Mouse (Mus musculus) induced T-regulatory cell, adult 2 months (primary cell): ENCODE data around the gene Ldlrad3.

Experiments
- DNase-seq: peaks from one replicate; pipeline ENCODE4 v3.0.0-alpha.2; 2012; ENCODE audit warnings: low read depth

Ldlrad3 gene

DNA sequence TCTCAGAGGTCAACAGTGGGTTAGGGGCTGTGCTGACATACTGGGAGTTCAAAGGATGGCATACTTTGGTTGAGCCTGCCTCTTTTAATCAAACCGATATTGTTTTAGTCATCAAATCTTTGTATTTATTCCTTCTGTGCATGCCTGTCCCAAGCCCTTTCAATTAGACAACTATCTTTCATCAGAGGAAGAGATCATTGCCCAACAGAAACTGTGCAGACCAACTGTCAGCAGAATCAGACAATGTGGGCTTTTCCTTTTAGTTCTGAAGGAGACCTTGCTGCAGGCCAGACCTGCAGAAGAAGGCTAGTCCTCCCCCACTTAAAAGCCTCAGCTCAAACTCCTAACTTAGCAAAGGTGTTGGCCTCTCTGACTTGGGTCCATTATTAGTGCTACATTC lies 41.9 kb downstream of the Ldlrad3 start:
- DNase-seq, result no peak

DNA sequence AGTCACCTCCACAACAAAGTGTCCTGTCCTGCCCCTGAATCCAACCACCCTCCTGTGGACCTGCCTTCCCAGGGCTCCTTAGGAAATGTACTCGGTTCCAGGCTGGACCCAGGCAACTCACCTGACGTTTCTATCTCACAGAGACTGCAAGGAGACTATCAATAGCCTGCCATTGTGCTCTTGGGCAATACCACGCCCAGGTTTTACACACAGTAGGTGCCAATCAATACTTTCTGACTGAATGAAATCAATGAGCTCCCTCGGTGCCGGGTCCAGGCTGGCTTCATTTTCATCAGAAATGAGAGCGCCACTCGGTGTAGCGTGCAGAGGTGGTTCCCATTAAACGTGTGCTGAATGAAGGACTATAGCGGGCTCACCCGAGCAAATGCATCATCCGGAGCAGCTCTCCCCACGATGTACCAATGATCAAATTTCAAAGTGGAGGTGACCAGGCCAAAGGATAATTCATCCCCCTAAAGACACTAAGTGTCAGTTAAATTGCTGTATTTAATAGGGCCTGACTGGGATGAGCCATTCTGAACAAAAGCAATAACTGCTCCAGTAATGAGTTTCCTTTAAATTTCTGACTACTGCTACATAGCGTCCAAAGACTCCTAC lies 43.4 kb downstream of the Ldlrad3 start:
- DNase-seq, result no peak

DNA sequence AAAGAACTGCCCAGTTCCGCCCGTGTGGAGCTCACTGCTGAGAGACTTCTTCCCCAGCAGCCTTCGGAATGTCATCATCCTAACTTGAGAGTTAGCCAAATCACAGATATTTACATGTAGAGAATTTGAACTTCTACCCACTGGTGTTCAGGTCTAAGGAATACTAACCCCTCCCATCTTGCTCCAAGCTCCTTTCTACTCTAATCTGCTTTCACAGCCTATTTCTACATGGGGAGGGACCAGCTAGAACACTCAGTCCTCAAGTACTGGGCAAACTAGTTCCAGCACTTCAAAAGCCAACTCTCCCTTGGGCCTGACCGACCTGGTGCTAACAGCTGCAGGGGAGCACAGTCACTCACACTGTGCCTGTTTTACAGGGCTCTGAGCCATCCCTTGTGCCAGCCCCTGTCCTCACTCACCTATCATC lies 44.0 kb downstream of the Ldlrad3 start:
- DNase-seq, result no peak

DNA sequence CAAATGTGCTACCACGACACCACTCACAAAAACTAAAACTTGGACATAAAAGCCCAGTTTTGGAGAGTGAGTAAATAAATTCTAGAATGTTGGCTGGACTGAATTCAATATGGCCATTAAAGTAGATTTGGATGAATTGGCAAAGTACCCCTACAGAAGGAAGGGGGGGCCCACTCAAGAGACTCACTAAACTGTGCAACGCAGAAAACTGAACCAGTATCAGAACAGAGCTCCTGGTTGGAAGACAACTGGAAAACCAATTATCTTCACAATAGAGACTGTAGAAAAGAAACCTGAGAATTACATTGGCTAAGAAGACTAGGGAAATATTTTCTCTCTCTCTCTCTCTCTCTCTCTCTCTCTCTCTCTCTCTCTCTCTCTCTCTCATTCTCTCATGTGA lies 45.0 kb downstream of the Ldlrad3 start:
- no peak for DNase-seq

DNA sequence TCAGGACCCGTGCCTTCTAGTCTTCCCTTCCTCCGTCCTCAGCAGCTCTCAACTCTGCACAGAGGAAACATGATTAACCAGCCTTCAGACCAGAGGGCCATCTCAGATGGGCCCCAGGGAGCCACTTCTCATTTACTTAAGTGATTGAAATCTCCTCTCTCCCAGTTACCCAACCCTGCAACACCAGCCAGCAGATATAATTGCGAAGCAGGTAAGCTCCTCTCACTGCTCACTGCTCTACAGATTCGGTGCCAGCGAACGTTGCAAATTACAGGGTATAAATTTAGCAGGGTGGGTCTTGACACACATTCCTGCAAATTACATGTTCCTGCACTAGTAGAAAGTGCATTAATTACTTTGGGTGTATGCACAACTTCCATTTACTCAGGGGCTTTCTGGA lies 48.3 kb downstream of the Ldlrad3 start:
- DNase-seq, result no peak

DNA sequence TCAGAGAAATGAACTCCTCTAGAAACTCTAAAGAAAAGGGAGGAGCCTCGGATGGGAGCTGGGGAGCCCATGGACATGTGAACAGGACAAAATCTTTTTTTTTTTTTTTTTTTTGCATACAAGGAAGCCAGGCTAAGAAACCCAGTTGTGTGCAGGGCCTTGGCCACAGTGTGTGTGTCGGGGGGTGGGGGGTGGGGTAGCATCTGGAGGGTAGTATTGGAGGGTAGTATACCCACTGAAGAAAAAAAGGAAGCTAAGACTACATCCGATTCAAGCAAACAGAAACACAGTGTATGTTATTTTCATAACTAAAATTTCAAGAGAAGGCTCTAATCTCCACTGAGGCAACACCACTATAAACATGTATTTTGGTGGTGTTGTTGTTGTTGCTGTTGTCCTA lies 50.0 kb downstream of the Ldlrad3 start:
- DNase-seq, result no peak

DNA sequence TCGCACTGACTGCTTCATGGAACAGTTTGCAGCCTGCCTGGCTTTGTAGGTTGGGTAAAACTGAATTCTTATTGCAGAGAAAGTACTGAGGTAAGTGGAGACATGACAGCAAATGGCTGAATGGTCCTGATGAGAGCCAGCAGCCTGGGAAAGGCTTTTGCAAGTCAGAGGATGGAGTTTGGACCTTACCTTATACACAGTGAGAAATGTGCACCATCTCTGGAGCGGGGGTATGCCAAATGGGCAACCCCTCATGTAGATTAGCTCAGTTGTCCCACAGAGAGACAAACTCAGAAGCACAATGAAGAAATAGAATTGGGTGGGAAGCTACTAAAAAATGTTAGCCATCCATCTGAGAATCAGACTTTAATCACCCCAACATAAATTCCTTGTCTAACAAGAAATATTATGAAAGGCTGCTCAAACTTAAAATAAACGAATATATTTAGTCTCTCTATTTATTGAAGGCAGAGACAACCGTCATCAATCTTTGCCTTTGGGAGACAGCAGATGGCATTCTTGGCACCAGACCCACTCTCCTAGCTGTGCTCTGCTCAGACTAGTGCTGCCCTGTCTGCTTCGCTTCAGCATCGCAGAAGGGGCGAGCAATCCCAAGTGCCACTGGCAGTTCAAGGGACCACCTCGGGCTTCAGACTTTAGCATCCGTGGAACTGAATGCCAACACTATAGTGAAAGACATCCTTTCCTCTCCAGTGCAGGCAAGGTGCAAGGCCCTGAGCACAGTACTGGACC lies 51.5 kb downstream of the Ldlrad3 start:
- no peak for DNase-seq

DNA sequence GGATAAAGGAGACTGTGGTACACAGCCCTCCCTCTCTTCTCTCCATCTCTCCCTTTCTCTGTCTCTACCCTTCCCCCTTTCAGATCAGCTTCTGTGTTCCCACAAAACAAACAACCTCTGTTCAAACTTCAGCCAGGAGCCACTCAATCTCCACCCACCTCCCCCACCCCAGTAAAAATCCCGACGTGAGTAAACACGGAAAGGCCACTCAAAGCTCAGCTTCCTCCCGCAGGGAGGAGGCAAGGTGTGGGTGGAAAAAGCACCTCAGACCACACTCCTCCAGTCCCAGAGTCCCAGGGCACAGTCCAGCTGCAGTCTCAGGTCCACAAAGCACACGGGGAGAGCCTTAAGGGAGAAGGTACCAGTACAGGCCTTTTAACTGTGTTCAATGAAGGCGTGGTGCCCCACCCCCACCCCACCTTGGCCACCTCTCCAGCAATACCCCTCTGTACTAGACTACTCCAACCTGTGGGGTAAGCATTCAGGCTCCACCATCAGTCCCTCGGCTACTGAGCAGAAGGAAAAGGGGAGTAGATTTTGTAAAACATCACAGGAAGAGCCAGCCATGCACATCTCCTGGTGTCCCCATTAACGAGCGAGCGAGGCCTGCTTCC lies 53.1 kb downstream of the Ldlrad3 start:
- DNase-seq, result no peak

DNA sequence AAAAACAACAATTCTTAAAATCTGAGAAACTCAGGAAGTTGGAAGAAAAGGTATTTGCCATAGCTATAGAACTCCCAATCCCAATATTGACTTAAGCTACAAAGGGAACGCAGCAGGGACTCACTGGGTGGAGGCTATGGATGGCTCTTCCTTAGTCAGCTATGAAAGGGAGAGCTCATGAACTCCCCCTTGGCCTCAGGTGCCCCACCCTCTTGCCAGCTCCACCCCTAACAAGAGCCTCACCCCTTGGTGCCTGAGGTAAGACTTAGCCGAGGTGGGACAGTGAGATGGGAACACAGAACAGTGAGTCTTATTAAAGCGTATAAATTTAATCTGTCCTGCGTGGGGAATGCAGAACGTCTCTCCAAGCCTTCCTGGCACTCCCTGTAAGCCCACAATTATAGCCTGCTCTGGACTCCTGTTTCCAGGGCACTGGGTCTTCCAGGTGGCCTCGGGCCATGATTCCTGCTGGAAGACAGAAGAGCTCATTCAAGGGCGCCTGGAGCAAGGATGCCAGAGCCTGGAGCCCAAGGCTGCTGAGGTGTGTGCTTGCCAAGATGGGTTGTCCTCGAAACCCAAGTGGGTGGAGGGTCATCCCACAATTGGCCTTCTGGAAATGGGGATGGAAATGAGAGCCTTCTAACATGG lies 55.9 kb downstream of the Ldlrad3 start:
- DNase-seq, result no peak

DNA sequence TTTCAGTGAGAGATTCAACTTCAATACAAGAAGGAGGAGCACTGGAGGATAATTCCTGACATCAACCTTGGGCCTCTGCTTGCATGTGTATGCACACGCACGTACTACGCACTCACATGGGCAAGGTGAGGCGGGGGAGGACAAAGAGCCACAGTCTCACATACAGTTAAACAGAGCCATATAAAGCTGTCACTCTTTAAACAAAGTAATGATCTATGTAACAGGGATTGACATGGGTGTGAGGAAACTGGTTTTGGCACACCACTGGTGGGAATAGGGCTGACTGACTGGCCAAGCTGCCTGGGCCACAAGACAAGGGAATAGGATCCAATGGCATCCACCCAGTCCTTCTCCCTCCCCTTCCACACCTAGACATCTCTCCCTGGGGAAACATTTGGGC lies 57.0 kb downstream of the Ldlrad3 start:
- no peak for DNase-seq

DNA sequence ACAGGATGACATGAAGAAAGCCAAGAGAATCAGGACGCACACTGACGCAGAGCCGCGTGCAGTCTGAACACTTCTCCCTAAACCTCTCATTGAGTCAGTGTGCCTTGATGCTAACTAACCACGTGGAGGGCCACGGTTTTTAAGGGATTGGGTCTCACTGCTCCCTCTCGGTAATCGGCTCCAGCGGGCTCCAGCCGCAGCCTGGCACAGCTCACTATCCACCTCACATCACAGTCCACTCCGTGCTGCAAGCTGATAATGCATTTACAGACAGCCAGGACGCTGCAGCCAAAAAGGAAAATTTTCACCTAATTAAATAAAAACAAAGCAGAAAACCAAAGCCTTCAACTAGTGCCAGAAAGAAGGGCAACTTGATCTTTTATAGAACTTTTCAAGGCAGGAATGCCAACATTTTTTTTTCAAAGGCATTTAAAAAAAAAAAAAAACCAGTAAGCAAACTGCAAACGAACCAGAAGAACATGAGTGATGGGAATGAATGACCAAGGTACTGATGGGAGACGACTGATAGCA lies 57.6 kb downstream of the Ldlrad3 start:
- no peak for DNase-seq

DNA sequence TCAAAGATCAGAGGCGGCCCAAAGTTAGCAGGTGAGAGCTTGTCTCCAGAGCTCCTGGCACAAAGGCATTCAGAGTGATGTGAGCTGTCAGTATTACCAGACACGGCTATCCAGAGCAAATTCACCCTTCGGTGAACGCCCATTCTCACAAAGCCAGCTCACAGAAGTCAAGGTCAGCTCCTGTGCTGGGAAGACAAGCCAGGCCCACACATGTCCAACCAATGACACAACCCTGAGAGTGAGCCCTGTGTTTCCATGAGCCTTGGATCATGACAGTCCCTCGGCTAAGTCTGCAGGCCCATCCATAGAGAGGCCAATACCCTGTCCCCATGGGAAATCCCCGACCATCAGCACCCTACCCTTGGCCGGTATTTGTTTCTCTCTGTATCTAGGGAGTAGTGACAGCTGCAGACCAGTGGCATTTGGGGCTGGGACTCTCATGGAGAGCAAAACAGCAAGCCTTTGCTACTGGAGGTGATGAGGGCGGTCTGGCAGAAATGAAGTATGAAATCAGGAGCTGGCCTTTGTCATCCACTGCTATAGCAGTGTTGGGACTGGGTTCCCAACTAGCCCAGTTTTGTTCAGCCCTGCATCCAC lies 58.3 kb downstream of the Ldlrad3 start:
- no peak for DNase-seq

DNA sequence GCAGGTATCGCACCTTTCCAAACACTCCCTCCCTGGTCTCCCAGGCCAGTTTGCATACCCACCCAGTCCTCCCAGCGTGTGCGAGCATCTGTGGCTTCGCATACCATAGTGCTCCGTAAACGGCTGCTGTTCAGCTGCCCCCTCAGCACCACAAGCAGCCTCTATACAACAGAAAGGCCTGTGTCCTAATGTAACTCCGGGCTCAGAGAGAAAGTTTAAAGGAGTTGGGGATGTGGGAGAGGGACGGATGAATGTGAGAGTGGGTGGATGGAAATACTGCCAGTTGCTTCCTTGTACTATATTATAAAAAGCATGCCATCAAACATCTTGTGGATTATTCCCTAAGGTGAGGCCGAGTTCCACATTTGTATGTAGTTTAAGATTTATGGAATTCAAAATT lies 59.0 kb downstream of the Ldlrad3 start:
- no peak for DNase-seq

DNA sequence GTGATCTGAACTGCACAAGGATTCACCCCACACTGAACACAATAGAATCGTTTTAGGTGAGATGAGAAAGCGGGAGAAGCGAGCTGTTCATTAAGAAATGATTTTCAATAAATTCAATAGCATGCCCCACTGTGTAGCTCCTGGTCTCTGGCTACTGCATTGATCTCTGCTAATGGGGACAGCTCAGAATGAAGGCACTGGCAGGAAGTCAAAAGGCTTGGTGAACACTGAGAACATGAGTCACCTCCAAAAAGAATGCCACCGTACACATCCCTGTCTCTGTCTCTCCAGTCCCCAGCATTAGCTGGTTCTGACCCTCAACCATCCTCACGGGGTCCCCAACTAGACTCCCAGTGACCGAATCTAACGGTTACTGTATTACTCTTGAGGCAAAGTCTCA lies 60.1 kb downstream of the Ldlrad3 start:
- no peak for DNase-seq

DNA sequence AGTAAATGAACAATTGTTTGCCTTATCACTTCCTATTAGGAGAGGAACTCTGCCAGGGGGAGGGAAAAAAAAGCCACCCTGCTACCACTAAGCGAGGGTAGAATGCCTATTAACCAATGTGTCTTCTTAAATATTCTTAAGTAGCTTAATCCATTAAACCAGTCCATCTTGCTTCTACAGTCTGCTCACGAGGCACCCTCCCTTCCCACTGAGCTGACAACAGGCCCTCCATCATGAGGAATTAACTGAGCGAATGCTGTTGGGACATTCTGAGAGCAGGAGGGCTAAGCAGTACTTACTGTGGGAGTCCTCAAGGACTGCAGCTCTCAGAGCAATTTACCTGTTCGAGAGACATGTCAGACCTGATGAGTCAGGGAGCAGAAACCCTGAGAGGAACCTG lies 61.1 kb downstream of the Ldlrad3 start:
- no peak for DNase-seq

DNA sequence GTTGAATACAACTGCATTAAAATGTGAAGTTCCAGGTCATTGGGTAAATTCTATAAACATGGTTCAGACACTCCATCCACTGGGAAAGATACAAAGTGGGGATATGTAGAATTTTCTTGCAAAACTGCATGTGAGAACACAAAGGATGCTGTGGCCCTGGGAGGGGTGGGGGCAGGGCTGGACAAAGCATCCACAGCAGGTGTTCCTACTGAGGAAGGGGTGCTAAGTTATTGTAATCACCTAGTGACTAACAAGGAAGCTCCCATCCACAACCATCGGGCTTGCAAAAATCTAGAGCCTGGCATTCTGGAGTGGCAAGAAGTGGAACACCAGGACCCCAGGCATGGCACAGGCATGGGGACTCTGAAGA lies 64.1 kb downstream of the Ldlrad3 start:
- no peak for DNase-seq

DNA sequence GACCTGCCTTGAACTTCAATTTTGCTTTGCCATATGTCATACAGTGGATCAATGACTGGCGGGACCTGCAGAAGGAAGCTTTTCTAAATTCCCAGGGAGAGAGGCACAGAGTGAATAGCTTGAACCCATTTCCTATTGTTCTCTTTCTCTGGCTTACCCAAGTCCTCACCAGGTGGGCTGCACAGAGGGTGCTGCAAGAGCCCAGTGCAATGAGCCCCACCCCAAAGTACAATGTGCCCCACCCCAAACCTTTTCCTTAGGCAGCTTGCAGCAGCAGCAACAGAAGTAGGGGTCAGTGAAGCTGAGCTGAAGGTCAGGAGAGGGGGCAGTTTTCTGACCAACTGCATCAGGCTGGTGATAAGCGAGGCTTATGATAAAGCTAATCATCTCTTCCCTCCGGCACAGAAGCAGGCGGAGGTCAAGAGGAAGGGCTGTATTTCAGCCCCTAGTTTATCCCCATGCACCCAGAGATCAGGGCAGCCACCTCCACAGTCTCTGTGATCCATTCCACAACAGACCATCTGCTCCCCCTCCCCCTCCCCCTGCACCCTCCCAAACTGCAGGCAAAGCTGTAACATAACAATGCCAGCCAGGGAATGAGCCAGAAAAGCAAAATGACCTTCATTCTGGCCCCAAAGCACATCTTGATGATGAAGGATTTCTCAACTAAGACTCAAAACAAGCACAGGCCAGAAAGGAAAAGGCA lies 64.6 kb downstream of the Ldlrad3 start:
- no peak for DNase-seq

DNA sequence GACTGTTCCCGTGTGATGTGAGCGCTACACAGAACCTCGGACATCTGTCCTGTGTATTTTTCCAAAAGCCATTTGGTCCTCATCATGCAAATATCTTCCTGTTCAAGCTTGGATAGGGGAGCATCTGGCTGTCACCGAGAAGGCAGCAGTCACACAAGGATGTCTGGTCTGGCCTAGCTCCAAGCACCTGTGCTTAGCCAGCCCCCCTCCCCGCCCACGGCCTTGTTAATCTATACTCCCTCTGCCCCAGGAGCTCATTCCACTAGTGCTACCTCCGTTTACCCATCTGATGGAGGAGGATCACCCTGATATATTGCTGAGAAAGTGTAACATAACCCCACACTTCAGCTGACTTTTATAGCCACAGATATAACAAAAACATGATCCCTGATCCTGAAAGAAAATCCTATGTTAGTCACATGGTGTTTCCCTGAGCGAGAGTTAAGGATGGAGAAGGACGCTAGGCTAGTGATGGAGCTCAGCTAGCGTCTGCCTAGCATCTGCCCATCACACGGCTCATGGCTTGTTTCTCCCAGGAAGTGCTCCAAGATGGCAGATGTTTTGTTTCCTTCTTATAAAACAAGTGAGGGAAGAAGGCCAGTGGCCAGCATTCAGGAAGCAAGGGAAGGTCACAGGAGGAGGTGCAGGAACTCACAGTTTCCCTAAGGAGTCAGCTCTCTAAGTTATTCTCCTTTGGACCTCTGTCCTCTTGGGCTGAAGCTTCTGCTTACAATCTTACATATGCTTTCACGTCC lies 66.3 kb downstream of the Ldlrad3 start:
- DNase-seq, result no peak

DNA sequence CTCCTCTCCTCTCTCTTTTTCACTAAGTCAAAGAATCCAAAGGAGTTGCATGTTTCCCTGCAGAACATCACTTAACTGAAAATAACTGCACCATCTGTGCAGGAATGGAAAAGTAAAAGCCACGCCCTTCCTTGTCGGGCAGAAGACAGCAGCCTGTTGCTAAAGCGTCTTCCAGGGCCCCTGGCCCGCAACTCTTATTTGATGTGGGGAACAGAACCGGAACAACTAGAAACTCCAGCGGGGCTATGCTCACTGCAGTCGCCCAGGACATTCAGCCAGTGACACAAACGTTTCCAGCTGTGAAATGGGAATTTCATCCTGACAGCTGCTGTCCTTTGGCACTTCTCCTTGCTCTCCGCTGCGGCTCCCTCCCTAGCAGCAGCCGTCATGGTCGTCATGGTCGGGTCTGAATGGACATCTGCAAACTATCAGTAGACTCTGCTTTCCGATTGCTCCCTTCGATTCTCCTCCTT lies 67.2 kb downstream of the Ldlrad3 start:
- DNase-seq, result no peak

DNA sequence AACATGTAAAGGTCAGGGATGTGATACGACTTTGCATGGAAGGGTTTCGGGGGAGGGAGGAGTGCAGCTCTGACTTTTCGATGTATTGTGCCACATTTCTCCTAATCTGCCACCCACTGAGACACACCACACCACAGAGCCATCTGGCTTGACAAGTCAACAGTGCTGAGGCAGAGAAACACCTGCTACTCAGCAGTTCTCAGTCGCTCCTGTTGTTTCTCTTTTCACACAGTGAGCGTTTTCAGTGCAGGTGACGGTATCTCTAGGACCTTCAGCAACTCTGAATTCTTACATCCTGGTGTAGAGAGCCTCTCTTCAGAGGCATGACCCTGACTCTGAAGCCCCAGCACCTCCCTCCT lies 68.8 kb downstream of the Ldlrad3 start:
- no peak for DNase-seq
